Mouse (Mus musculus) midbrain, embryonic 13.5 days (tissue): ENCODE measurements around the gene 4931429L15Rik. TPM values are rescaled to one million over a fixed set of nuclear protein-coding genes. Genes with fewer than 3 reads are reported as not detected.
"Not testable (repeated sequence)": the region's sequence is repeated elsewhere in the genome, so short reads cannot be mapped to it uniquely, and the experiment has no call there.

Source experiments
- ATAC-seq: fragments of 200-750 bp; cut with Nextera tagmentation; 2 replicates; pipeline ENCODE4 v1.8.0; 2017; ENCODE audit warnings: mild to moderate bottlenecking, moderate TSS enrichment, moderate library complexity
- H3K27ac ChIP-seq: fragments of 300-500 bp; sonication (generic); 2 replicates; pipeline ENCODE4 v1.5.1; 2015; ENCODE audit warnings: inconsistent platforms, mild to moderate bottlenecking, moderate library complexity
- H3K27me3 ChIP-seq: fragments of 300-500 bp; sonication (generic); 2 replicates; pipeline ENCODE4 v1.6.1; 2015; ENCODE audit warnings: mild to moderate bottlenecking, inconsistent platforms
- H3K36me3 ChIP-seq: fragments of 300-500 bp; sonication (generic); 2 replicates; pipeline ENCODE4 v1.6.1; 2015; ENCODE audit warnings: mild to moderate bottlenecking, inconsistent platforms
- H3K4me1 ChIP-seq: fragments of 300-500 bp; sonication (generic); replicated peaks from 2 replicates; pipeline ENCODE4 v1.6.1; 2015; ENCODE audit warnings: inconsistent platforms
- H3K4me2 ChIP-seq: fragments of 300-500 bp; sonication (generic); replicated peaks from 2 replicates; pipeline ENCODE4 v1.6.1; 2015; ENCODE audit warnings: moderate library complexity, mild to moderate bottlenecking, inconsistent platforms
- H3K4me3 ChIP-seq: fragments of 300-500 bp; sonication (generic); replicated peaks from 2 replicates; pipeline ENCODE4 v1.5.1; 2015; ENCODE audit warnings: mild to moderate bottlenecking, inconsistent platforms
- H3K9ac ChIP-seq: fragments of 300-500 bp; sonication (generic); replicated peaks from 2 replicates; pipeline ENCODE4 v1.6.1; 2015; ENCODE audit warnings: mild to moderate bottlenecking, inconsistent platforms
- H3K9me3 ChIP-seq: fragments of 300-500 bp; sonication (generic); 2 replicates; pipeline ENCODE4 v1.6.1; 2016; ENCODE audit warnings: mild to moderate bottlenecking, inconsistent platforms
- WGBS: fragments of 180-500 bp; shearing (Covaris S2); methylation state at CpG from one replicate; pipeline ENCODE4 v1.1.7; 2015; 5-methylcytosine and 5-hydroxymethylcytosine counted together
- polyA plus RNA-seq: library from polyadenylated mRNA; unstranded; fragments of >200 nt; fragmentation: Nextera tagmentation; extraction: Ambion mirVana; gene quantifications from 2 replicates; pipeline ENCODE4 v1.2.1, GENCODE M21; 2015

The 4931429L15Rik gene
- polyA plus RNA-seq: 0.13 TPM in 1 of 2 replicates, not detected in the other

- not testable (repeated sequence) for H3K36me3 ChIP-seq, ATAC-seq, H3K9me3 ChIP-seq, H3K4me3 ChIP-seq, H3K9ac ChIP-seq, H3K27ac ChIP-seq, H3K4me2 ChIP-seq, H3K27me3 ChIP-seq
- WGBS: 86% methylated on average over 6 of the region's 6 CpGs
- peaks cover 23% of the 10 kb centered on the region for H3K4me1 ChIP-seq
Observed at GRCm38 (mm10) chr9:46319886-46320285, at the start of gene 4931429L15Rik. TSS of gene 4931429L15Rik (minus strand) at chr9:46319986.

- Histone ChIP-seq H3K9me3 (peaks cover 5% of the 10 kb centered on the region), H3K4me1 (peaks cover 8% of the 10 kb centered on the region), H3K4me2 (no peak overlapping the region), H3K4me3 (no peak overlapping the region), H3K27me3 (no peaks in the 10 kb centered on the region), H3K27ac (no peak overlapping the region), H3K36me3 (no peaks in the 10 kb centered on the region), H3K9ac (no peak overlapping the region)
- ATAC-seq: no peak
- whole genome bisulfite sequencing: 71% methylated on average over 2 of the region's 2 CpGs
Observed at GRCm38 (mm10) chr9:46362459-46362858, 42.7 kb upstream of the 4931429L15Rik start.

- Histone ChIP-seq H3K36me3 (no peaks in the 10 kb centered on the region), H3K9me3 (peaks cover 3% of the 10 kb centered on the region; the same call in 1 of the 2 replicates), H3K9ac (0 out of 2 replicates have a peak overlapping the region, but pooled peaks have one; percentile 14), H3K4me2 (no peak overlapping the region), H3K4me3 (no peak overlapping the region), H3K4me1 (peaks cover 8% of the 10 kb centered on the region), H3K27me3 (no peaks in the 10 kb centered on the region), H3K27ac (peak overlapping the region; percentile 39; the same call in 1 of the 2 replicates)
- ATAC-seq: 0 out of 2 replicates have a peak, but pooled peaks have one; percentile 43
- 52% methylated on average over 11 of the region's 11 CpGs for WGBS
Observed at GRCm38 (mm10) chr9:46361461-46362111, 41.8 kb upstream of the 4931429L15Rik start.

- H3K9ac ChIP-seq: no peak overlapping the region
- ATAC-seq: peak; percentile 73
Observed at GRCm38 (mm10) chr9:46353992-46354391, 34.2 kb upstream of the 4931429L15Rik start.

GRCm38 (mm10) chr9:46353330-46353724 lies 33.5 kb upstream of the 4931429L15Rik start:
- Histone ChIP-seq H3K9me3 (no peaks in the 10 kb centered on the region), H3K27ac (peak overlapping the region; percentile 31; the same call in 1 of the 2 replicates)
- WGBS: 18% methylated on average over 5 of the region's 5 CpGs

More at GRCm38 (mm10) chr9:46353992-46354391, 34.2 kb upstream of the 4931429L15Rik start:
- no peak overlapping the region for H3K4me2 ChIP-seq
- 3% methylated on average over 3 of the region's 3 CpGs for WGBS
- H3K4me3 ChIP-seq: no peak overlapping the region
- peaks cover 11% of the 10 kb centered on the region; the same call in 1 of the 2 replicates for H3K27me3 ChIP-seq
- no peaks in the 10 kb centered on the region for H3K36me3 ChIP-seq
- H3K9me3 ChIP-seq: no peaks in the 10 kb centered on the region
- no peak overlapping the region for H3K27ac ChIP-seq
- peaks cover 37% of the 10 kb centered on the region for H3K4me1 ChIP-seq

GRCm38 (mm10) chr9:46352651-46353329 lies 33.0 kb upstream of the 4931429L15Rik start:
- H3K4me1 ChIP-seq: peaks cover 37% of the 10 kb centered on the region
- H3K27ac ChIP-seq: peak overlapping the region; percentile 31; the same call in 1 of the 2 replicates
- 0 out of 2 replicates have a peak, but pooled peaks have one; percentile 62 for ATAC-seq
- 56% methylated on average over 12 of the region's 12 CpGs for WGBS
- no peak overlapping the region for H3K4me3 ChIP-seq
- H3K9me3 ChIP-seq: no peaks in the 10 kb centered on the region
- 0 out of 2 replicates have a peak overlapping the region, but pooled peaks have one; percentile 14 for H3K9ac ChIP-seq
- no peaks in the 10 kb centered on the region for H3K36me3 ChIP-seq
- H3K4me2 ChIP-seq: no peak overlapping the region
- peaks cover 11% of the 10 kb centered on the region; the same call in 1 of the 2 replicates for H3K27me3 ChIP-seq

More at GRCm38 (mm10) chr9:46353330-46353724, 33.5 kb upstream of the 4931429L15Rik start:
- Histone ChIP-seq H3K4me2 (no peak overlapping the region), H3K4me1 (peaks cover 37% of the 10 kb centered on the region), H3K36me3 (no peaks in the 10 kb centered on the region), H3K9ac (0 out of 2 replicates have a peak overlapping the region, but pooled peaks have one; percentile 14), H3K4me3 (no peak overlapping the region), H3K27me3 (peaks cover 11% of the 10 kb centered on the region; the same call in 1 of the 2 replicates)
- ATAC-seq: peak; percentile 57

- H3K4me2 ChIP-seq: no peak overlapping the region
- WGBS: 42% methylated on average over 9 of the region's 9 CpGs
- peaks cover 11% of the 10 kb centered on the region; the same call in 1 of the 2 replicates for H3K27me3 ChIP-seq
- peaks cover 37% of the 10 kb centered on the region for H3K4me1 ChIP-seq
- peak; percentile 31; the same call in 1 of the 2 replicates for ATAC-seq
- no peak overlapping the region for H3K9ac ChIP-seq
- H3K9me3 ChIP-seq: no peaks in the 10 kb centered on the region
- H3K4me3 ChIP-seq: no peak overlapping the region
- no peaks in the 10 kb centered on the region for H3K36me3 ChIP-seq
- H3K27ac ChIP-seq: peak overlapping the region; percentile 35; the same call in 1 of the 2 replicates
Observed at GRCm38 (mm10) chr9:46350451-46350981, 30.7 kb upstream of the 4931429L15Rik start.

DNA sequence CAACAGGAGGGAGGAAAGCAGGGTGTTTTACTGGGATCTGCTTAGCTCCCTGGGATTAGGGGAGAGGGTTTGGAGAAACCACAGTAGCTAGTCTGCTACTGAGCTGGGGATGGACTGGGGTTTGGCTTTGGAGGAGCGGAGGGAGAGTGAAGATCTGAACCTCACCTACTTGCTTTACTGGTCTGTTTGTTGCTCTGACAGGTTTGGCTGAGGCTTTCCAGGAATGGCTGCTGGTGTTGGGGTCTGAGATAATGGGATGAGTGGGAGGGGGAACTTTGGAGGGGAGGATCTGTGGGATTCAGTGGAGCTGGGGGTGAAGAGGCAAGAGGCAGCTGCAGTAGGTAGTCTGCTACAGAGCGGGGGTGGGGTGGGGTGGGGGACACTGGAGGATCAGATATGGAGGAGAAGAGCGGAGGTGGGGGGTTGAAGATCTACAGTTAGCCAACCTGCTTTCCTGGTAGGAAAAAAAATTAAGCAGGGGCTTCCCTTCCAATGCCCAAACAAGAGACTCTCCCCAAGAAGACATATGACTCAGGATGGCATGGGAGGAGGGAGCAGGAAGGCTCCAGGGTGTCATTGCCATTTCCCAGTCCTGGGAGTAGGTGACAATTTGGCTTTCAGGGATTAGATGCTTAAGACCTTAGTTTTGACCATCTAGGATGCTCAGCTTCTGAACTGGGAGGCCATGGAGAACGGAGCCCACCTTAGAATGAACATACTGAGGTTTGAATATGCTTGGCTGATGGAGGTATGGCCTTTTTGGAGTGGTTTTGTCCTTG lies 26.3 kb upstream of the 4931429L15Rik start:
- no peaks in the 10 kb centered on the region for H3K9me3 ChIP-seq
- H3K4me1 ChIP-seq: peaks cover 10% of the 10 kb centered on the region
- H3K27me3 ChIP-seq: 0 out of 2 replicates have a peak, but pooled peaks cover 3% of the 10 kb centered on the region
- no peak overlapping the region for H3K4me2 ChIP-seq
- H3K36me3 ChIP-seq: no peaks in the 10 kb centered on the region
- H3K9ac ChIP-seq: no peak overlapping the region
- WGBS: 87% methylated on average over 4 of the region's 4 CpGs
- H3K27ac ChIP-seq: no peak overlapping the region
- H3K4me3 ChIP-seq: no peak overlapping the region
- no peak for ATAC-seq

DNA sequence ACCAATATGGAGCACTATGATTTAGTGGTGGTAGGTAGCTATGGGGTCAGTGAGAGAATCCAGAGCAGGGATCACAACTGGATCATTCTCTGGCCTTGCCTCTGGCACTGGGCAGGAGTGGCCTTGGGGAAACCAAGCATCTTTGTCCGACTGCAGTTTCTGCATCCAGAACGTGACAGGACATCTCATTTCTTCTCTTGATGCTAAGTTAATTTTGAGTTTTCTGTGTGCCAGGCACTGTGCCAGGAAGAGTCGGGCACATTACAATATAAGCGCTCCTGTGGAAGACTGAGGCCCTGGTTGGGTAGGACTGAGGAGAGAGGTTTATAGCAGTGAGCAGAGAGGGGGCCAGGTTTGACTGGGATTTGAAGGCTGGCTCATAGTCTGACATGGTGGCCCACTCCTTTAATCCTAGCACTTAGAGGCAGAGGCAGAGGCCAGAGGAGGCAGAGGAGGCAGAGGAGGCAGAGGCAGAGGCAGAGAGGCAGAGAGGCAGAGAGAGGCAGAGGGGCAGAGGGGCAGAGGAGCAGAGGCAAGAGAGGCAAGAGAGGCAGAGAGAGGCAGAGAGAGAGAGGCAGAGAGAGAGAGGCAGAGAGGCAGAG lies 19.4 kb upstream of the 4931429L15Rik start:
- Histone ChIP-seq H3K4me3 (no peak overlapping the region), H3K4me2 (no peak overlapping the region), H3K9ac (no peak overlapping the region), H3K27me3 (peaks cover 16% of the 10 kb centered on the region), H3K36me3 (no peaks in the 10 kb centered on the region), H3K27ac (peak overlapping the region; percentile 73), H3K9me3 (no peaks in the 10 kb centered on the region), H3K4me1 (peaks cover 33% of the 10 kb centered on the region)
- 79% methylated on average over 4 of the region's 4 CpGs for WGBS
- no peak for ATAC-seq

GRCm38 (mm10) chr9:46338384-46338783 lies 18.6 kb upstream of the 4931429L15Rik start:
- Histone ChIP-seq H3K4me2 (no peak overlapping the region), H3K27me3 (peaks cover 20% of the 10 kb centered on the region), H3K27ac (peak overlapping the region; percentile 80), H3K4me1 (peaks cover 33% of the 10 kb centered on the region), H3K9ac (no peak overlapping the region), H3K9me3 (no peaks in the 10 kb centered on the region), H3K4me3 (no peak overlapping the region), H3K36me3 (no peaks in the 10 kb centered on the region)
- ATAC-seq: peak; percentile 63
- 13% methylated on average over 4 of the region's 4 CpGs for WGBS

DNA sequence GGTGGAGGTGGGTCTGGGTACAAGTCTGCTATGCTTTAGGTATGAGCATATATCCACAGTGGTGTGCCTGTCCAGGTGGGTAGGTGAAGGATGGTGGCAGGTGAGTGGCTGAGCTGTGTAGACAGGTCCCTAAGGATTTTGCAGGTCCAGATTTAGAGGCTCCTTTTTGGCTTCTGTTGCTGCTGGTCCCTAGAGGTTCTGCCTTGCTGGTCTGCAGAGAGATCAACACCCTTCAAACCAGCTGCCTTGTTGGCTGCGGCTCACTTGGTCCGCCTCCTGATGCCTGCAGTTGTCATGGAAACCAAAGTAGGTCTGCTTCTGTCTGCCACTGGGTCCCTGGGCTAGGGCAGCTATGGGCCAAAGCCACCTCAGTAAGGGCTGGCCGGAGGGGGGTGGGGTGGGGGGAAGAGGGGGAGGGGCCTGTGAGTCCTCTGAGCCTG lies 18.1 kb upstream of the 4931429L15Rik start:
- H3K9me3 ChIP-seq: no peaks in the 10 kb centered on the region
- H3K36me3 ChIP-seq: no peaks in the 10 kb centered on the region
- no peak overlapping the region for H3K4me3 ChIP-seq
- peak; percentile 94 for ATAC-seq
- peaks cover 20% of the 10 kb centered on the region for H3K27me3 ChIP-seq
- no peak overlapping the region for H3K9ac ChIP-seq
- H3K4me1 ChIP-seq: peaks cover 33% of the 10 kb centered on the region
- H3K27ac ChIP-seq: peak overlapping the region; percentile 80
- 0 out of 2 replicates have a peak overlapping the region, but pooled peaks have one; percentile 6 for H3K4me2 ChIP-seq
- WGBS: 0% methylated on average over 3 of the region's 3 CpGs
